Mouse (Mus musculus): ENCODE measurements around the gene 4930564D02Rik.

DNA sequence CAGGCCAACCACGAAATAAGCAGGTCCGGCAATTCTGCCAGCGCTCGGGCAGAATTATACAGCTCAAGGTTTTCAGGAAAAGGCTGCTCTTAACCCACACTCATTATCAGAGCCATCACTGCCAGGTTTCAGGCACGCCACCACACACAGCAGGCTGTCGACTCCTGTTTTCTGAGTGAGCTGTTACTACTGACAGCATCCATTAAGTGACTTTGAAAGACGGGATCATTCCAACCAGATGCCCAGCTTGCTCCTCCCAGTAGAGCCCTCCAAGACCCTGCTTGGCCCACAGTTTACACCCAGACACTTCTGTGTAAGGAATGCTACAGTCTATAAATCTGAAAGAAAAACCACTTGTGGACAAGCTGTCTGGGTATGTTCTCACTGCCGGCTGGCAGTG lies 26.6 kb upstream of the 4930564D02Rik start:
- TF ChIP-seq GATA1 (IDR thresholded peaks at IDR 0.05; ENCODE audit: low read length), result no peak
- no peak for TF ChIP-seq TAL1 (IDR thresholded peaks at IDR 0.05; ENCODE audit: low read length)

Measured in erythroblast, embryonic 14.5 days (primary cell).